Mouse (Mus musculus): ENCODE measurements around the gene Sod2. TPM values are rescaled to one million over a fixed set of nuclear protein-coding genes. Genes with fewer than 3 reads are reported as not detected.
"Not testable (repeated sequence)": the region's sequence is repeated elsewhere in the genome, so short reads cannot be mapped to it uniquely, and the experiment has no call there.

The Sod2 gene
- 269 and 280 TPM in 2 replicates for polyA plus RNA-seq (2012; rRNA removed)

DNA sequence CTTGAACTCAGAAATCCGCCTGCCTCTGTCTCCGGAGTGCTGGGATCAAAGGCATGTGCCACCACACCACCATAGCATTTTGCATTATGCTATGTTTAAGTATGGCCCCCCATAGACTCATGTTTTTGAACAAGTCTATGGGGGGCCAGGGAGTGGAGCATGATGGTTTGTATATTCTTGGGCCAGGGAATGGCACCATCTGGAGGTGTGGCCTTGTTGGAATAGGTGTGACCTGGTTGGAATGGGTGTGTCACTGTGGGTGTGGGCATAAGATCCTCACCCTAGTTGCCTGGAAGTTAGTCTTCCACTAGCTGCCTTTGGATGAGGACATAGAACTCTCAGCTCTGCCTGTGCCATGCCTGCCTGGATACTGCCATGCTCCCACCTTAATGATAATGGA is at the start of gene Sod2:
Gene Sod2, plus strand, starts transcription at position 301 of the 400 bp plus-strand sequence.
- peak within 1 kb of the TSS; percentile 39 for H3K27ac ChIP-seq (ENCODE audit: insufficient read depth, low read length)
- WGBS: 82% methylated on average over 2 of the region's 2 CpGs

DNA sequence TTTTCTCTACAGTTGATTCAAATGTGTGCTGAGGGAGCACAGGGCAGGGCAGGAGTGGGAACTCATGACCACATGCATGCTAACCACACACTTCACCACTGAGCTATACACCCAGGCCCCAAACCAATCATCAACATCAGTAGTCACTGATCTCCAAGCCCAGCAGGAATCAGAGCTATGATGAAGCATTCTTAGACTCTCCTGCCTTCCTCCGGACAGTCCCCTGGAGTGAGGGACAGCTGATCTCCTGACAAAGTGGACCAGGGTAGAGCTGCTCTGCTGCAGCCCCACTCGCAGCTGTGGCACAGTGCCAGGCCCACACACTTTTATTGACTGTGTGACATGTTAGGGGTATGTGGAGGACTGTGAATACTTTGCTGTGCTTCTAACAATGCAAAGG is 47.3 kb upstream of the Sod2 start:
- DNase-seq: peak in 1 of 2 experiments; percentile 19
- not testable (repeated sequence) for H3K4me3 ChIP-seq (replicated peaks; ENCODE audit: insufficient read depth, low read depth, low read length); H3K4me1 ChIP-seq (ENCODE audit: control insufficient read depth, insufficient read depth, low read length); H3K27me3 ChIP-seq (ENCODE audit: control insufficient read depth, insufficient read depth, low read length); H3K27ac ChIP-seq (ENCODE audit: insufficient read depth, low read length)
- 4% methylated on average over 2 of the region's 2 CpGs for WGBS

More for the DNA sequence above, at the start of gene Sod2:
- not testable (repeated sequence) for DNase-seq; H3K4me1 ChIP-seq (ENCODE audit: control insufficient read depth, insufficient read depth, low read length); H3K27me3 ChIP-seq (ENCODE audit: control insufficient read depth, insufficient read depth, low read length)
- peak within 1 kb of the TSS; percentile 84 for H3K4me3 ChIP-seq (replicated peaks; ENCODE audit: insufficient read depth, low read depth, low read length)

DNA sequence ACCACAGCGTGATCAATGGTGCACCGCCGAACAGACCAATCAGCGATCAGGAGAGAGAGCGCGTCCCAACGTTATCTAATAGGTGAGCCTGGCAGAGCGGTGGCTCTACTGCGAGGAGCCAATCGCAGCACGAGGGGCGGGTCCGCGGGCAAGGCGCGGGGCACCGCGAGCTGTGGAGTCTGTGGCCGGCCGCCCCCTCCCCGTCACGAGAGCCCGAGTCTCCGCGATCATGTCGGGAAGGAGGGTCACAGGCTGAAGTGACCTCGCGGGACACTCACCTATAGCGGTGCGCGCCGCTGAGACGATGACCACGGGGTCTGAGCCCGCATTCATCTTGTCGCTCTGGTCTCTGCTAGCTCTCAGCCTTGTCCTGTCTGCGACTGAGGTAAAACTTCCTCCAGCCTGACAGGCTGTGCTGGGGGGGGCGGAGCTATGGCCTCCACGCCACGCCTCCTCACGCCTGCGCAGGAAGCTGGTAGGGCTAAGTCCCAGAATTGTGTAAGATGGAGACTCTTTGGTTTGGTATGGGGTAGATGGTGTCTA is 46.2 kb upstream of the Sod2 start, which contains the start of gene Acat2:
Gene Acat2, minus strand, starts transcription at position 417 of the 543 bp plus-strand sequence.
- WGBS: under 1% methylated on average over 42 of the region's 42 CpGs
- peak within 1 kb of the TSS; percentile 86 for H3K27ac ChIP-seq (ENCODE audit: insufficient read depth, low read length)
- no peak for TF ChIP-seq CTCF (IDR thresholded peaks at IDR 0.05; ENCODE audit: borderline replicate concordance, insufficient read depth, low read depth, low read length)
- TF ChIP-seq POLR2A (IDR thresholded peaks at IDR 0.05; ENCODE audit: borderline replicate concordance, insufficient read depth, low read length): peak; percentile 97

DNA sequence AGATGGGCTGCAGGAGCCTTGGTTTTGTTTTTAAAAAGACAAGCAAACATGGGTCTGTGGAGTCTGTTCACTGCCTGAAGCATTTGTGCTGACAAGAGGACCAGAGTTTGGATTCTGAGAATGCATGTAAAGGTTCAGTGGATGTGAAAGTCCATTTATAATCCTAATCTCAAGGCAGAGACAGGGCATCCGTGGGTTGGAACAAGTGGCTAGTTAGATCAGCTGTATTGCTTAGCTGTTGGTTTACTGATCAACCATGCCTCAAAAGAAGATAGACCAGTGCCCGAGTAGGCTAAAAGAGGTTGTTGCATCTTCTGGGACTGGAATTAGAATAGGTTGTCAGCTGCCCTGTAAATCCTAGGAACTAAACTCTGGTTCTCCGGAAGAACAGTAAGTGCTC is 43.2 kb upstream of the Sod2 start:
- no peak for TF ChIP-seq CTCF (IDR thresholded peaks at IDR 0.05; ENCODE audit: borderline replicate concordance, insufficient read depth, low read depth, low read length)
- TF ChIP-seq POLR2A (IDR thresholded peaks at IDR 0.05; ENCODE audit: borderline replicate concordance, insufficient read depth, low read length): no peak
- no peak for DNase-seq
- Histone ChIP-seq H3K4me1 (ENCODE audit: control insufficient read depth, insufficient read depth, low read length) (peaks cover 5% of the 10 kb centered on the region; the same call in 1 of the 2 replicates), H3K27ac (ENCODE audit: insufficient read depth, low read length) (no peak overlapping the region), H3K27me3 (ENCODE audit: control insufficient read depth, insufficient read depth, low read length) (no peaks in the 10 kb centered on the region), H3K4me3 (replicated peaks; ENCODE audit: insufficient read depth, low read depth, low read length) (no peak overlapping the region)
- 88% methylated on average over 3 of the region's 3 CpGs for WGBS

More for the DNA sequence above, 46.2 kb upstream of the Sod2 start, which contains the start of gene Acat2:
- peaks cover 5% of the 10 kb centered on the region for H3K4me1 ChIP-seq (ENCODE audit: control insufficient read depth, insufficient read depth, low read length)
- H3K4me3 ChIP-seq (replicated peaks; ENCODE audit: insufficient read depth, low read depth, low read length): peak within 1 kb of the TSS; percentile 95
- no peaks in the 10 kb centered on the region for H3K27me3 ChIP-seq (ENCODE audit: control insufficient read depth, insufficient read depth, low read length)
- peak; percentile 95 to 97 for DNase-seq

DNA sequence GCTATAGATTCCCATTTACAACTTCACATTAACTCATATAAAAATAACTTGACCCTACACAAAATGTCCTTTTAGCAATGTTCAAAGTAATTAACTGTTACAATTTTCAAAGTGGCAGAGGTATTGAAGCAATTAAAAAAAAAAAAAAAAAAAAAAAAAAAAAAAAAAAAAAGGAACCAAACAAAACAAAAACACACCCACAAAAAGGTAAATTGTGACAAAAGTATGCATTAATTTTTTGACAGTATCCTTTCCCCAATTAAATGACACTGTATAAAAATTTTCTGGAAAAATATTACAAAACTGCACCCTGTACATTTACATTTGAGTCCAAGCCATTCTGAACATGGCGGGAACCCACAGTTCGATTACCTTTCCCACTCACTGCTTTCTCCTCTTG is 39.5 kb upstream of the Sod2 start:
- DNase-seq: no peak
- no peak overlapping the region for H3K27ac ChIP-seq (ENCODE audit: insufficient read depth, low read length)
- 92% methylated on average over 2 of the region's 2 CpGs for WGBS
- H3K4me1 ChIP-seq (ENCODE audit: control insufficient read depth, insufficient read depth, low read length): no peaks in the 10 kb centered on the region
- TF ChIP-seq CTCF (IDR thresholded peaks at IDR 0.05; ENCODE audit: borderline replicate concordance, insufficient read depth, low read depth, low read length) (no peak), POLR2A (IDR thresholded peaks at IDR 0.05; ENCODE audit: borderline replicate concordance, insufficient read depth, low read length) (no peak)
- no peaks in the 10 kb centered on the region for H3K27me3 ChIP-seq (ENCODE audit: control insufficient read depth, insufficient read depth, low read length)
- H3K4me3 ChIP-seq (replicated peaks; ENCODE audit: insufficient read depth, low read depth, low read length): no peak overlapping the region

DNA sequence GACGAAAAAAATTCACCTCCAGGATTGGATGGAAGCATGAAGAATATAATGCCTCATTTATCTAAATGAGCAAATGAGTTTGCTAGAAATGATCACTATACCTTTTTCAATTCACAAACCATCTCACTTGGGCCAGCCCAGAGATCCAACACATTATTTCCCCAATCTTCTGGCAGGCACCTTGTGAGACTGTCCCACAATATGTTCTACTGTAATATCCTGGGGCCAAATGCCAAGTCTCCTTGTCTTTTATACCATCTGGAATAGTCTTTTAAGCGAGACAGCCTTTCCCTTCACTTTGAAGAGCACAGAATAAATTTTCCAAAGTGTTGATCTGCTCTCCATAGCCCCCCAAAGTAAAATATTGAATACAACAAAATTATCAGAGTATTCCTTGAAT is 32.8 kb upstream of the Sod2 start:
- 41% methylated on average over 2 of the region's 2 CpGs for whole genome bisulfite sequencing
- Histone ChIP-seq H3K27ac (ENCODE audit: insufficient read depth, low read length) (no peak overlapping the region), H3K4me1 (ENCODE audit: control insufficient read depth, insufficient read depth, low read length) (peaks cover 3% of the 10 kb centered on the region; the same call in 1 of the 2 replicates), H3K4me3 (replicated peaks; ENCODE audit: insufficient read depth, low read depth, low read length) (no peak overlapping the region), H3K27me3 (ENCODE audit: control insufficient read depth, insufficient read depth, low read length) (no peaks in the 10 kb centered on the region)
- no peak for TF ChIP-seq POLR2A (IDR thresholded peaks at IDR 0.05; ENCODE audit: borderline replicate concordance, insufficient read depth, low read length)
- no peak for TF ChIP-seq CTCF (IDR thresholded peaks at IDR 0.05; ENCODE audit: borderline replicate concordance, insufficient read depth, low read depth, low read length)
- peak in 1 of 2 experiments; percentile 69 for DNase-seq

DNA sequence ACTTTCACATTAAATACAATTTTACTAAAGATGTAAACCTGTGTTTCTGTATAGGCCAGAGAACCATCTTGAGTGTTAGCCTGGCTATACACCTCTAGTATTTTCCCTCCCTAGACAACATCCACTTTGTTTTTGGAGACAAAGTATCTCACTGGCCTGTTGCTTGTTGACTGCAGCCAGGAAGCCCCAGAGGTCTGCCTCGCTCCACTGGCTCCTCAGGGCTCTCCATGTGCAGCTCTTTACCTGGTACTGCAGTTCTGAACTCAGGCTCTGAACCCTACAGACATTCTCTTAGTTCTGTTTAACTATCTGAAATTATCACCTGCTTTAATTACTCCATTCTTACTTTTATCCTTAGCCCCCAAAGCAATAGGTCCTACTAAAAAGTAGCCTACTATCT is 28.1 kb upstream of the Sod2 start:
- 52% methylated on average over 1 of the region's 1 CpGs for WGBS
- Histone ChIP-seq H3K27me3 (ENCODE audit: control insufficient read depth, insufficient read depth, low read length) (no peaks in the 10 kb centered on the region), H3K4me1 (ENCODE audit: control insufficient read depth, insufficient read depth, low read length) (peaks cover under 1% of the 10 kb centered on the region; the same call in 1 of the 2 replicates), H3K27ac (ENCODE audit: insufficient read depth, low read length) (no peak overlapping the region), H3K4me3 (replicated peaks; ENCODE audit: insufficient read depth, low read depth, low read length) (no peak overlapping the region)
- no peak for TF ChIP-seq CTCF (IDR thresholded peaks at IDR 0.05; ENCODE audit: borderline replicate concordance, insufficient read depth, low read depth, low read length)
- no peak for TF ChIP-seq POLR2A (IDR thresholded peaks at IDR 0.05; ENCODE audit: borderline replicate concordance, insufficient read depth, low read length)
- DNase-seq: no peak

DNA sequence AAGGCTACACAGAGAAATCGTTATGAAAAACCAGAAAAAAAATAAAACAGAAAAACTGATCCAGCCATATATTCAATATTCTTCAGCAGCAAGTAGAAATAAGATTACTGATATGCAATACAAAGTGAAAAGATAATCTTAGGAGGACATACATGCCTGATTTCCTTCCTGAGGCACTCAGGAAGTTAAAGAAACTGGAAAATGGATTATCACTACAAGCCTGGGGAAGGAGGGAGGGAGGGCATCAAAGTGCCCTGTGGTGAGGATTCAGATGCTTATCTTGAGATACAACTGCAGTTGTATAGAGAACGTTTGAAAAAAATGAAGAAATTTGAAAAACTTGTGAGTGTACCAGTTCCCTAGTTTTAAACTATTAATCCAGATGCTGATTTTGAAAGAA is 22.7 kb upstream of the Sod2 start:
- TF ChIP-seq CTCF (IDR thresholded peaks at IDR 0.05; ENCODE audit: borderline replicate concordance, insufficient read depth, low read depth, low read length) (no peak), POLR2A (IDR thresholded peaks at IDR 0.05; ENCODE audit: borderline replicate concordance, insufficient read depth, low read length) (no peak)
- H3K27ac ChIP-seq (ENCODE audit: insufficient read depth, low read length): no peak overlapping the region
- no peaks in the 10 kb centered on the region for H3K27me3 ChIP-seq (ENCODE audit: control insufficient read depth, insufficient read depth, low read length)
- H3K4me3 ChIP-seq (replicated peaks; ENCODE audit: insufficient read depth, low read depth, low read length): no peak overlapping the region
- DNase-seq: no peak
- 77% methylated on average over 2 of the region's 2 CpGs for WGBS
- peaks cover 5% of the 10 kb centered on the region; the same call in 1 of the 2 replicates for H3K4me1 ChIP-seq (ENCODE audit: control insufficient read depth, insufficient read depth, low read length)

DNA sequence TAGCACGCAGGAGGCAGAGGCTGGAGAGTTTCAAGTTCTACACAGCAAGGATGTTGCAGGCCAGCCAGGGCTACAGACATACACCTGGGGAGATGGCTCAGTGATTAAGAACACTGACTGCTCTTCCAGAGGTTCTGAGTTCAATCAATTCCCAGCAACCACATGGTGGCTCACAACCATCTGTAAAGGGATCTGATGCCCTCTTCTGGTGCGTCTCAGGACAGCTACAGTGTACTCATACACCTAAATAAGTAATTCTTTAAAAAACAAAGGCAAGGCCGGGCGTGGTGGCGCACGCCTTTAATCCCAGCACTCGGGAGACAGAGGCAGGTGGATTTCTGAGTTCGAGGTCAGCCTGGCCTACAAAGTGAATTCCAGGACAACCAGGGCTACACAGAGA is 18.6 kb upstream of the Sod2 start:
- not testable (repeated sequence) for H3K27ac ChIP-seq (ENCODE audit: insufficient read depth, low read length); H3K4me1 ChIP-seq (ENCODE audit: control insufficient read depth, insufficient read depth, low read length); H3K4me3 ChIP-seq (replicated peaks; ENCODE audit: insufficient read depth, low read depth, low read length); DNase-seq; H3K27me3 ChIP-seq (ENCODE audit: control insufficient read depth, insufficient read depth, low read length)
- WGBS: 89% methylated on average over 8 of the region's 8 CpGs
